Mouse (Mus musculus) stomach, postnatal 0 days (tissue): ENCODE measurements at regions not wholly inside any gene's neighbourhood (a gene's known extent, or its start where the extent isn't known, plus 50 kb on each side); places are given as distances from the start of the nearest gene placed in this dataset.

ENCODE experiments used
- CTCF ChIP-seq: IDR thresholded peaks from 2 replicates; pipeline ENCODE4 v1.5.1; 2016; ENCODE audit warnings: antibody characterized with exemption, low read depth, mild to moderate bottlenecking, moderate library complexity
- EP300 ChIP-seq: optimal IDR thresholded peaks from 2 replicates; pipeline ENCODE3; 2016; ENCODE audit warnings: antibody characterized with exemption

GRCm38 (mm10) chr14:25173873-25174272 is 285.1 kb upstream of the Zmiz1 start:
- TF ChIP-seq CTCF (no peak), EP300 (no peak)
